Mouse (Mus musculus) C2C12 (cell line): Measurements from ENCODE around the gene Bsn.

ENCODE experiments used
- CTCF ChIP-seq: IDR thresholded peaks from one replicate; pipeline ENCODE4 v1.5.1; 2011; ENCODE audit not compliant: control insufficient read depth, insufficient read depth, insufficient read length
- MAX ChIP-seq: IDR thresholded peaks from one replicate; pipeline ENCODE4 v1.6.1; 2011; ENCODE audit warnings: mild to moderate bottlenecking, control low read depth
- USF1 ChIP-seq: IDR thresholded peaks from one replicate; pipeline ENCODE4 v1.6.1; 2011; ENCODE audit warnings: low read depth, mild to moderate bottlenecking, control low read depth, moderate library complexity

DNA sequence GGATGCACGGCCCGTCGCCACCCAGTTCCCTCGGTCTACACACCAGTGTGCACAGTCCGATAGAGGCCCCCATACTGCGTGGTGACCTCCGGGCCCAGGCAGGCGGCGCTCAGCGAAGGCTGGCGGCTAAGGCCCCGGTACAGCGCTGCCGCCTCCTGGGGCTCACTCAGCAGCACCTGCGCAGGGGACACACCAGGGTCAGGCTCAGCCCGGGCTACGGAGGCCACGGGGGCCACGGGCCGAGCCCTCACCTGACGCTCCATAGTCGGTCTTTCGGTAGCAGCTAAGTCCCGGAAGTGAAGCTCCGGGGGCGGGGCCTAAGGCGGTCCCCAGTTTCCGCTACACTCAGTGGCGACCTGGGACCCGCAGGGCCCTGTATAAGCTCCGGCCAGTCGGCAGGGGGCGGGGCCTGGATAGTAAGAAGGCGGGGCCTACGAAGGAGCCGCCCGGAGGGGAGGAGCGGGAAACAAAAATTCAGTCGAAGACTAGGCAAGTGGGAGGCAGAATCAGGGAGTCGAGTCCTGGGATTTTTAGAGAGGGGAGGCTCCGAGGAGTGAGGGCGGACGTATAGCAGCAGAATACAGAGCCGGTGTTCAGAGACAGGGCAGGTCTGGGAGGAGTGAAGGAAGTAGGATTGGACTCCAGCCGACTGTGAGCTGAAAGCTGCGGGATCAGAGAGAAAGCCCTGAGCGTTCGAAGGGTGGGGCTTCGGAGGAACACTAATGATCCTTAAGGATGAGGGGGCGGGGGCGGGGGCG lies 95.8 kb downstream of the Bsn start, which contains the start of gene Apeh:
- no peak for TF ChIP-seq MAX
- no peak for TF ChIP-seq USF1
- TF ChIP-seq CTCF: no peak
